Mouse (Mus musculus) adrenal gland (tissue): ENCODE measurements around the gene Tk1.
"Not testable (repeated sequence)": the region's sequence is repeated elsewhere in the genome, so short reads cannot be mapped to it uniquely, and the experiment has no call there.

Source experiments
- intact Hi-C: fragments of 180-260 bp; cut with DNase I; formaldehyde crosslinking; loops from one replicate; pipeline ENCODE4 v1.15.1; 2025

The Tk1 gene

DNA sequence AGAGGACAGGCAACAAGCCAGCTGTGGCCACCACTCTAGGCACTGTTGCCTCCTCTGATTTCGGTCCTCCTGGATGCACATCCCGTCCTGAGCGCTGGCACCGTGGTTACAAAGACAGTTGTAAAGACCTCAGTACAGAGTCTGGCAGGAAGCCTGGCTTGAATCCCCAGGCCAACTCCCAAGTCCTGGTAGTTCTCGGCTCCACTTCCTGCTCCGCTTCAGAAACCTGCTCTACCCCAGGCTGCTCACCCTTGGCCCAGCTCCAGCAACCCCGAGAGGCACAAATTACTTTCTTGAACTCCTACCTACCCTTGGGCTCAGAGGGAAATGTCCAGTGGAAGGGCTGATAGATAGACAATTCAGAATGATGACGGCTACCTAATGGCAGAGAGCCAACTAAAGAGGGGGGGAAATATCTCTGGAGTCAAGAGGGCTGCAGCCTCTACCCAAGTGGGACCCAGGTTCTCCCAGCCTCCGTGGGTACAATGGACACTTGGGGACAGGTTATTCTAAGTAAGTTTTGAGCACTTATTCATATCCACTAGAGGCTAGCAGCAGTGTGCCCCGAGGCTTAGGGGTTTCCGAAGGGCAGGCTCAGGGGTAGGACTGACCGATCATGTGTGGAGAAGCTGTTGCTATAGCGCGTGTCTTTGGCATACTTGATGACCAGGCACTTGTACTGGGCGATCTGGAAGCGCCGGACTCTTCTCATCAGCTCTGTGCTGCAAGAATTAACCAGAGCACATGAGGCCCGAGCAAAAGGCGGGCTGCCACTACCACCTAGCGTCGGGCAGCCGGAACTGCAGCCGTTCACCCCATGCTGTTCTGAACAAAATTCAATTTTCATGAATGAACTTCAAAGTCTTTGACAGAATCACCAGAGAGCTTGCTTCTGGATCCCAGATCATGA is 1.6 kb downstream of the Tk1 start:
- intact Hi-C loops: loop anchor here (5.0 to 10.0 kb wide), 3 partner anchors 37 to 440 kb away; no protein-coding TSS in a partner anchor

DNA sequence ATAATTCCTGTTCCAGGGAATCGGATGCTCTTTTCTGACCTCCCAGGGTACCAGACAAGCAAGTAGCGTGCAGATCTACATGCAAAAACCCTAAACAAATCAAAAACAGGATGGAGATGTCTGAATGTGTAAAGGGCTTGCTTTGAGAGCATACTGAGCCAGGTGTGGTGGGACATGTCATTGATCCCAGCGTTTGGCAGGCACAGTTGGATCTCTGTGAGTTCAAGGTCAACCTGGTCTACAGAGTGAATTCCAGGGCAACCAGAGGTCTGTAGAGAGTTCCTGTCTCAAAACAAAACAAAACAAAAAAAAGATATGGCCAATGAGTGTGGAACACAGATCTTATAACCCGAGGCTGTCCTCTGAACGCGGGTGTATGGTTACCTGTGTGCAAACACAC is 2.5 kb downstream of the Tk1 start:
- intact Hi-C loops: loop anchor here (5.0 to 10.0 kb wide), 3 partner anchors 36 to 439 kb away; no protein-coding TSS in a partner anchor

DNA sequence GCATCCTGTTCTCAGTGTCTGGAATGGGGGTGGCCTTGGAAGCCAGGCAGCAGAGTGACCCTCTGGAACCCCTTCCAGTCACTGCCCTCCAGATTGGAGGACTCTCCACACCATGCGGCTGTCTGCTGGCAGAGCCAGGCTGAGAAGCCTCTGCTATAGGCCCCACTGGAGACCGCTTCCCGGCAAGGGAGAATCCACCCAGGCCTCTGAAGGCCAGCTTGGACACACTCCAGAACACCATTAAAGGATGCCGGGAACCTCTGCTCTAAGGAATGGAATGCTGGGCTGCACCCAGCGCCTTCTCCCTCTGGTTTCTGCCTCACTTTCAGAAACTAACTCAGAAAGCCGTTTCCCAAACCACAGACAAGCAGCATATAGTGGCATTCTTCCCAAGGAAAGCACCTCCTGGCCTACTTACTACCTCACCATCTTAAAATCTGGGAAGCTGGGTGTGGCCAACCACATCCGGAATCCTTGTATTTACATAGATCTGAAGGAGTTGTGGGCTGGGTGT is 3.1 kb downstream of the Tk1 start:
- intact Hi-C loops: loop anchor here (5.0 to 10.0 kb wide), 3 partner anchors 35 to 438 kb away; no protein-coding TSS in a partner anchor

DNA sequence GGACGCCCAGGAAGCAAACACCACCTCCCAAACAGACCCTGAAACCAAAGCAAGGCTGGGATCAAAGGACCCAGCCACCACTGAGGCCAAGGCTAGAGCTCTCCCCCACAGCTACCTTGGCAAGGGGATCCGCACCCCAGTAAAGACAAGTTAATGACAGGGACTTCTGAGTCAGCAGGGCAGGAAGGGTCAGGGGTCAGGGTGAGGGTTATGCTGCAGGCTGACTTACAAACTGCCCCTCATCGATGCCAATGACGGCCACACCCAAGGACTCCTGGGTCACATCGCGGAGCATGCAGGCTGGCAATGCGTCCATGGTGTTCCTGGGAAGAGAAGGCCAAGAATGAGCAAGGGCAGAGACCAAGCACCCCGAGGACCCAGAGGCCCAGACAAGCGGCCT is 4.0 kb downstream of the Tk1 start:
- intact Hi-C loops: loop anchor here (5.0 to 10.0 kb wide), 3 partner anchors 35 to 437 kb away; no protein-coding TSS in a partner anchor

DNA sequence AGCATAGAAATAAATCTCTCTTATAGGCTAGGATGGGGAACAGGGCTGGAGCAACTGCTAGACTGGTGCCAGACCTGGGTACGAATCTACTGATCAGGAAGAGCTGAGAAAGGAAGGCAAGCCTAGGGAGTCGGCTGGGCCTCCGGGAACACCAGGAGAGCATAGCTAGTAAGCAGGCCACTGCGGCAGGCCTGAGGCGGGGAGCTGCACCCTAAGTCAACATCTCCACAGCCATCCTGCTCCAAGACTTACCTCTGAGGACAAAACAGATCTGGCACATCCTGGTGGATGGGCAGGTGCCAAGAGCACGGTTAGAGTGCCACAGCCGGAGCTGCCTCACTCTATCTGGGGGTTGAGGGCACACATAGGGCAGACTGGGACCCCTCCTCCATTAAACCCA is 5.7 kb downstream of the Tk1 start:
- intact Hi-C loops: loop anchor here (5.0 to 10.0 kb wide), 3 partner anchors 33 to 435 kb away; no protein-coding TSS in a partner anchor

DNA sequence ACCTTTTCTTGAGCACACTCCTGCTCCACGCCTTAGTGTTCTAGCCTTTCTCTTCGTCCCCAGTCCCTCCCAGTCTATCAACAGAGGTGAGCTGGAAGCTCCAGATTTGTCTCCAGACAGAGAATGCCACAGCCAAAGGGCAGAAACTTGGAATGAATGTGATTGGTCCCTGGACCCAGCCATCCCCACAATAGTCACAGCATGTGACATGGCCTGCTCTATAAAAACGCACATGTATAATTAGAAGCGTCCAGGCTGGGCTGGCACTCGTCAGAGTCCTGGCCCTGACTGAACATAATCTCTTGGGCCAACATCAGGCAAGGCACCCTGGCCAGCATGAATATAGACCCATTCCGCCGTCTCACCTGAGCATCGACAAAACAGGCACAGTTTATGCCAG is 6.8 kb downstream of the Tk1 start:
- intact Hi-C loops: no loop called here

DNA sequence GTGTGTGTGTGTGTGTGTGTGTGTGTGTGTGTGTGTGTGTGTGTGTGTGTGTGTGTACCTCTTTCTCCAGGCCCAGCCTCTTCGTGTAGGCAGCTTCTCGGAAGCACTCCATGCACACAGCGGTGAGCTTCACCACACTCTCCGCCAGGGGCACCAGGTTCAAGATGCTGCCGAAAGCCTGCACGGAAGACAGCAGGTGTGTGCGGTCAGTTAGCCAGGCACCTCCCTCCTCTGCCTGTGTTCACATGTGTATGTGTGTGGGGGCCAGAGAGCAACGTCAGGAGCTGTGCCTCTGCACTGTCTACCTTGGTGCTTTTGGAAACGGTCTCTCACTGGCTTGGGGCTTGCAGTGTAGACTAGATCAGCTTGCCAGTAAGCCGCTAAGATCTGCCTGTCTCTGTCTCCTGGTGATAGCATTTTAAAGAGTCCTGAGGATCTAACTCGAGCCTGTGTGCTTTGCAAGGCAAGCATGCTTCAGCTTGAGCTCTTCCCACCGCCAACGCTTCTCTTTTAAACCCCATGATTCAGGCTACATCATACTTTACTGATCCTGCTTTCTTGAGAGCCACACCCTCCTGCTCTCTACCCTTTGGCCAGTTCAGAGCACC is 9.4 kb downstream of the Tk1 start:
- intact Hi-C loops: no loop called here

DNA sequence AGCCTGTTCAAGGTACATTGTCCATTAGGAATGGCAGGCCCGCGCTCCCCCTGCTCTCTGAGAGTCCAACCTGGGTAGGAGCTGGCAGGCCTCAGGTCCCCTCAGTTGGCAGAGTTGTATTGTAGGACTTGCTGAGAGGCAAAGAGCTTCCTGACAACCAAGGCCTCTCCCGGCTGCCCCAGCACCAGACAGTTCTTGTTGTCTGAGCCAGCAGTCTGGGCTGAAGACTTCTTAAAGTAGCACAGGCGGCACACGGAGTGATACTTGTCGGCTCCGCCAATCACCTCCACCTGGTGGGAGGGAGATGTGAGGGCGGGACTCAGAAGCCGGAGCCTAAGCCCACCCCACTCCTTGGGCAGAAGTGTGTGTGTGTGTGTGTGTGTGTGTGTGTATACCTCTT is 10.0 kb downstream of the Tk1 start:
- intact Hi-C loops: not testable (repeated sequence)

DNA sequence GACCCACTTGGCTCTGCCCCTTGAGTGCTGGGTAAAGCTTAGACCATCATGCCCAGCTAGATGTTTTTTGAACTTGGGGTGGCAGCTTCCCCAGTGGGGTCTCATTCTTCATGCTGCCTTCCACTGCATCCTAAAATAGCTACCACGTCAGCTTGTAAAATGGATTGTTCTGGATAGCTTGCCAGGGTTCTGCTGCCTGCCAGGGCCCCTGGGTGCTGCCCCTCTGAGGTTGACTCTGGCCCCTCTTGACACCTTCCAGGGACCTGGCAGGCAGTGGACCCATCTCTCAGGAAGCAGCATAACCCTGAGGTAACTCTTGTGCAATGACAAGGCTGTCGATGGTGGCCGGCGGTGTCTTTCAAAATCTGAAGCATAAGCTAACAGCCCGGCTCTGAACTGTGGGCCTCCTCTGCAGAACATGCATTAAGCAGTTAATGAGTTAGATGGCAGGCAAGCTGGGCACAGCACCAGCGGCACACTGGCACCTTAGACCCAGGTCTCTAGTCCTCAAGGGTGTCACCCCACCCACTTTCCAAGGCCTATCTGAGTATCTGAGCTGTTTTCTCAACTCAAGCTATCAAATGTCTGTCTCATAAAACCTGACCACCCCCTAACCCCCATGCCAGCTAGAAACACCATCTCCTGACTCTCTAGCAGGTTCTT is 11.1 kb downstream of the Tk1 start:
- intact Hi-C loops: no loop called here

DNA sequence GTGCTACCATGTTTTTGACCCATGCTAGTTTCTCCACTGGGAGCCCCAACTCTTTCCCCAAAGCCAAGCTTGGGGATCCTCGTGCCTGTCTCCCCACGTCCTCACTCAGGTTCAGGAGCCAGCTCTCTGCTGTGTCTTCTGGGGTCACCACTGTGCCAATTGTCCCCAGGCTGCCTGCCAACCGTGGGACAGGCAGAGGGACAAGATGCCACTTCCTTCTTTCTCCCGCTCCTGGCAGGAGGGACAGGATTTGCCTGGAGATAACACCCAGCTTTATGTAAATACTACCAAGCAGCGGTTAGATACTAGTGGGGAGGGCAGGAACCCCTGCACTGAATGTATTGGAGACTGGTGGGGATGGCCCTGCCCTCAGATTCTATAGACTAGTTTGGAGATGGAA is 12.0 kb downstream of the Tk1 start:
- intact Hi-C loops: no loop called here

DNA sequence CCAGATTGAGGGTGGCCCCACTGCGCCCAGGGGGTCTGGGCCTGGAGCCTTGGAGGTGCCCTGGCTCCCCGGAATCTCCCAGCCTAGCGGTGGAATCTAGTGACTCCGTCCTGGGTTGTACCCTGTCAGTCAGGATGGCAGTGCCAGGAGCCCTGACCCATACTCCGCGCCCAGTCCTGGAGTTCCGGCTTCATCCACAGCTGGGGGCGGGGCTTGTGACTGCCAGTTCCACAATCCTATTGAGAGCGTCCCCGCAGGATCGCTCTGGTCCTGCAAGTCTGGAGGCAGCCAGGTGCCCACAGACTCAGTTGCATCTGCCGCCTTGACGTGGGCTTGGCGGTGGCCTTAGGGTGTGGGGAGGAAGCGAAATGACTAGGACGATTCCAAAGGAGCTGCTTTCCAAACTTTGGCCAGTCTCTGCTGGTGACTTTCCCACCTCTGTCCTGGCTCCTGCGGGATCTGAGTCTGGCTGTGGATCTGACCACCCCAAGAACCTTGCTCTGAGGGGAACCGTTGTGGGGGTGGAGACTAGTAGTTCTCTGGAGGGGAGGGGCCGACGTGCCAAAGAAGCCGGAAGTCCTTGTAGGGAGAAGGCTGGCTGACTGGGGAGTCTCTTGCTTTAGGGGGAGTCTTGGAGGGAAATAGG is 15.4 kb downstream of the Tk1 start:
- intact Hi-C loops: no loop called here

DNA sequence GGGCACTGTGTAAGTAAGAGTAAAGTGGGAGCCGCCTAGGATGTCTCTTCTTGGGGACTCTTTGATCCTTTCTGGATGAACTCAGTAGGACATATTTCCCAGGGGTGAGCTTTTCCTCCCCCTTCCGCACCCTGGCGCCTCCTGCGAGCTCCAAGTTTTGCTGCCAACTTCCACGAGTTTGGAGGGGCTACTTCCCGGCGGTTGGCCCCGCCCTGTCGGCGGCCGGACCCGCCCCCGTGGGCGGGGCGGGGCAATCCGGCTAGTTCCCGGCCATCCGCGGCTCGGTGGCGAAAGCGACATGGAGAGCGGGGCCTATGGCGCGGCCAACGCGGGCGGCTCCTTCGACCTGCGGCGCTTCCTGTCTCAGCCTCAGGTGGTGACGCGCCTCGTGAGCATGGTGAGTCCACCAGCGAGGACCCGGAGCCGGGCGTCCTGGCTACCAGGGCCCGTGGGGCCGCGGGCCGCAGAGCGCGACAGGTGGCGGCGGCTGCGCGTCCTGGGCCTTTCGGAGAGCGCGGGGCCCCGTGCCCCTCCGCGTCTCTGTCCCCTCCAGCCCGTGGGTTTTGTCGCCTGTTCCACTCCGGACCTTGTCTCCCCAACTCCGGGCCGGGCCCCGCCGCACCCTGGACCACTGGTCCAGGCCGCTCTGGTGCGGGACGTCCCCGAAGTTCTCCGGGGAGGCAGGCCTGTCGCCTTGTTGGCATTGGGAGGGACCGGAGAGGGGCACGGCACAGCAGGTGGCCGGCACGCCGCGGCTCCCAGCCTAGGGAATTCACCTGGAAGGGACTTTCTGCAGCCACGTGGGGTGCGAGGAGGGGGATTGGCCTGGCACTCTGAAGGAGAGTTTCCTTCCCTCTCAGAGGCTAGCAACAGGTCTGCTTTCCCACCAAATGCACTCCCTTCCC is 16.2 kb downstream of the Tk1 start, which contains the start of the genes Gm20708 and Syngr2:
Gene Gm20708 (plus strand): TSS at position 262 of the 905 bp plus-strand sequence.
Gene Syngr2 (plus strand): TSS at position 262 of the 905 bp plus-strand sequence.
- intact Hi-C loops: no loop called here

DNA sequence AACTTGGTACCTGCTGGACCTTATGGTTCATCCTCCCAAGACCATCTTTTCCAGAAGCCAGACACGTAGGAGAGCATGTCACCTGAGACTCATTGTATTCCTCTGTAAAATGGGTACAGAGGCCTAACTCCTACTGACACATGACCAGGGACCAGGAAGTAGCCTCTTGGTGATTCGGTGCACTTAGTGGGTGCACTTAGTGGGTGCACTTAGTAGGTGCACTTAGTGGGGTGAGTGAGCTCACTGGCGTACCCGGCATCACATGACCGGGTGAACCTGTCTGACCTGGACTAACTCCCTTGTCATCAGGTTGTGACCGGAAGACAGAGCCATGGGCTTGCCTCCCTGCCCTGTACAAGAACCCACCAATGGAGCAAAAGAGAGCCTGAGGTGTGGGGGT is 19.1 kb downstream of the Tk1 start:
- intact Hi-C loops: no loop called here

DNA sequence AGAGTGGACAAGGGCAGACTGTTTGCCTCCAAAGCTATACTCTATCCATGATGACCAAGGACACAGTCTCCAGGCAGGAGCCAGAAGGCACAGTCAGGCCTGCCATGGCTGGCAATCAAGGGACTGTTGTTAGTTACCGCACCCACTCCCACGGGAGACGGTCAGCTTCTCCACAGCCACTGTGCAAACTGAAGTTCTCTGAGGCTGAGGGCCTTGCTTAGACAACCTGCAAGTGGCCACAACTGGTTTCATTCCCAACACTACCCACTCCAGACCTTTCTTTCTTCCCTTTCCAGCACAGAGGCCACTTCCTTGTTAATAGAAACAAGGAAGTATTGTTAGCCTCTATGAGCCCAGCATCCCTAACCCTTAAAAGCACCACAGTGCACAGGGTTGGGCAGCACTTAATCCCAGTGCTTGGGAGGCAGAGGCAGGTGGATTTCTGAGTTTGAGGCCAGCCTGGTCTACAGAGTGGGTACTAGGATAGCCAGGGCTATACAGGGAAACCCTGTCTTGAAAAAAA is 22.7 kb downstream of the Tk1 start:
- intact Hi-C loops: no loop called here

DNA sequence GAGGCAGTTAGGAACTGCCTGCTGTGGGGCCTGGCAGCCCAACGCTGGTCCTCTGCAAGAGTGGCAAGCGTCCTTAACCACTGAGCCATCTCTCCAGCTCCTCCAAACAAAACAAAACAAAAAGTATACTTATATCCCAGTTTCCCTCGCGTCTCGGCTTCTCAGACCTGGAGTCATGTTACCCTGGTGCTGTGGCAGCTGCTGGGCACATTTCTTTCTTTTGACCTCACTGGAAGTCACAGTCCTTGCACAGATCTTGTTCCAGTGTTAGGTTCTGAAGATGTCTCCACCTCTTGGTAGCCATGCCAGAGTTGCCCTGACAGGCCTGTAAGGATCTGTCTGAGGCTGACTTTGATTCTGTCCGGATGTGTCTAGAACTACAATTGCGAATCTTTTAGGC is 24.2 kb downstream of the Tk1 start:
- intact Hi-C loops: no loop called here

DNA sequence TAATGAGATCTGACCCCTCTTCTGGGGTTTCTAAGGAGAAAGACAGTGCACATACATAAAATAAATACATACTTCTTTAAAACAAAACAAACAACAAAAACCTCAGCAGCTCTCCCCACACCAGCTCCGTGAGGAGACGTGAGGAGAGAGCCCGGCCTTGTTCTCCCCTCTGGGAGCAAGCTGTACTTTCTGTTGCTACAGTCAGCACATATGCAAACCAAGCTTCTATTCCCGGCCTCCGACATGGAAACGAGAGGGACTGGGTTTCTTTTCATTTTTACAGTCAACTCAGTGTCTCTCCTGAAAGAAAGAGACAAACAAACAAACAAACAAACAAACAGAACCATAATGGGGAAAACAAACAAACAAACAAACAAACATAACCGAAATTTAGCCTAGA is 25.9 kb downstream of the Tk1 start:
- intact Hi-C loops: no loop called here

DNA sequence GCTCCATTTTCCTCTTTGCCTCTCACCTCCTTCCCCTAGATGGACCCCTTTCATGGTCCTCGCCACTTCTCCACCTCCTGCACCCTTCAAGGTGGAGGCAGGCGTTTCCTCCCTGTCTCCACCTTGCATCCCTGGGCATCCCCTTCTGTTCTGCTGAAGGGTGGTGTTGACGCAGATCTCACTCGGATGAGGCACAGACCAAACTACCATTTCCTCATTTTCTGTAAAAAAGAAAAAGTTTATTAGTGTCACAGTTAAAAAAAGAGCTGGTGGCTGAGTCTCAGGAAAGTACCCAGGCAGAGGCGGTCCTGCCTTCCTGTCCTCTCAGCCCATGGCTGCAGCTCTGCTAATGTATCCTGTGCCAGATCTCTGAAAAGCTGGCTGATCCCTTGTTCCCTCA is 26.7 kb downstream of the Tk1 start:
- intact Hi-C loops: no loop called here

DNA sequence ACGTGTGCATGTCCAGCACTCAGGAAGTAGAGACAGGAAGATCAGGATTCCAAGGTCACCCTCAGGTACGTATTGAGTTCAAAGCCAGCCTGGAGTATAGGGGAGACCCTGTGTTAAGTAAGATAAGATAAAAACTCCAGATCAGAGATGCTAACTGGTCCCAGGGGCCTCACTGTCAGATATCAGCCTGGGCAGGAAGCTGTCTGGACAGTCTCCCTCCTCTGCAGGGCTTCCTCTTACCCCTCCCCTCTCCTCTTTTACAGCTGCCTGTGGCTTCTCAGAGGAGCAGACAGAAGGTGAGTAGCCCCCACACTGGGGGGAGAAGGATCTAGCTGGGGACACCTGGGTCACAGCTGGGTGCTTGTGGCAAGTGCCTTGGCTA is 27.7 kb downstream of the Tk1 start:
- intact Hi-C loops: no loop called here

DNA sequence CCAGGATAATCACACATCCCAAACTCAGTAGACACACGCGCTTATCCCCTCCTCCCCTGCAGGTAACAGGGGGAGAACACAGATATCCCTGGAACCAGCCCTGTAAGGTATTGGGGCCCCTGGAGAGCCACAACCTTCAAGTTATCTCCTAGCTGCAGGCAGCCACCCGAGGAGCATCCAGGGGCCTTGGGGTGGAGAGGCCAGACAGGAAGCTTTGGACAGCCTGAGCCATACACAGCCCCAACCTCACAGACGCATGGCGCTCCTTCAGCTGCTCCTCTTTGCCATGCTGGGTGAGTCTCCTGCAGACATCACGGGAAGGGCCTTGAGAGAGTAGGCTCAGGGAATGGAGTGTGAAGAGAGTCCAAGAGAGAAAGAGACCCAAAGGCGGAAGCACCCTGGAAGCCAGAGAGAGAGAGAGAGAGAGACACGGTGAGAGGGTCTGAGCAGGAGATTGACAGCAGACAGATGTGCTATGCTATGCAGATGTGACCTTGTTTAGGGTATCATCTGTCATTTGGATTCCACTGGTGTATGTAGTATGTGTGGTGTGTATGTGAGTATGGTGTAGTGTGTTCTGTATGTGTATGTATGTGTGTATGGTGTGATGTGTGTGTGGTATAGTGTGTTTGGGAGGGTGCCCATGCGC is 28.3 kb downstream of the Tk1 start, which contains the start of gene 6030468B19Rik:
Gene 6030468B19Rik (plus strand): TSS at position 150 of the 649 bp plus-strand sequence.
- intact Hi-C loops: no loop called here
